Mouse (Mus musculus): ENCODE measurements around the gene Olfr891.
"Not testable (repeated sequence)": the region's sequence is repeated elsewhere in the genome, so short reads cannot be mapped to it uniquely, and the experiment has no call there.

The Olfr891 gene

GRCm38 (mm10) chr9:38180721-38181120, at the start of gene Olfr891:
TSS of gene Olfr891 (minus strand) at chr9:38180821.
- no peak for DNase-seq

- DNase-seq = no peak
These were observed 37.1 kb upstream of the Olfr891 start, which contains the start of gene Olfr894 for GRCm38 (mm10) chr9:38217755-38218154. TSS of gene Olfr894 (plus strand) at chr9:38218055.

DNA sequence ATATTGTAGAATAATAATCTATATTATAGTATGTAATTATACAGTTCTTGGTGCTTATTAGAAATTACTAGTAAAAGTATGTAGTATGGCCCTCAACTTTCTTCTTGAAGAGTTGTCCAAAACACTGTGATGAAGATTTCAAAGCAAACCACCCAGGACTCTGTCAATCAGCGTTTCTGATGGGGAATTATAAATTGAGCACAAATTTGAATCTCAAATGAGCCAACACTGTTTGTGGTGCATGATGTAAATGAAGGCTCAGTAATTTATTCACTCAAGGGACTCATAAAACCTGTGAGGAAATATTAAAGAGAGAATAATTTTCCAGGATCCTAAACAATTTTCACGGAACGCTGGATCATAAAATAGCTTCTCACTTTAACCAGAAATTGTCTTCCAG, 27.4 kb upstream of the Olfr891 start, which contains the start of gene Olfr893:
Gene Olfr893 (plus strand): TSS at position 301 of the 400 bp plus-strand sequence.
- DNase-seq = no peak

DNA sequence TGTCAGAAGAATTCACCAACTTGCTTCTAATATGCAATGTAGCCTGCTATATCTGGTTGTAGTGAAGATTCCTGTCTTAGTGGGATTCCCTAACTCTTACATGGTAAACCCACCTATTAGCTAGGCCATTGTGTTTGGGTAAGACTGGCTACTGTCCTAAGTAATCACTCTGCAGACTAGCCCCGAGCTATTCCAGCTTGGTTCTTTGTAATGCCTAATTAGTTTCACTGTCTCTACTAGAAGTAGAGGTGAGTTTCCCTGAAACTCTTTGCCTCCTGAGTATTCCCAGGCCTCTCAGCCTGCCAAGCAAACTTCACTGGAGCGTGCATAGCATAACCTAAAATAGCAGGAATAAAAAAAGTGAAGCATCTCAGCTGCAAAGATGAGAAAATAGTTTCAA, 12.3 kb downstream of the Olfr891 start:
- DNase-seq = not testable (repeated sequence)

GRCm38 (mm10) chr9:38142217-38142616, 38.4 kb downstream of the Olfr891 start, which contains the start of gene Olfr890:
TSS of gene Olfr890 (plus strand) at chr9:38142517.
- DNase-seq = no peak
